Mouse (Mus musculus) neural tube, embryonic 12.5 days (tissue): ENCODE measurements around the gene Tbc1d22a. TPM values are rescaled to one million over a fixed set of nuclear protein-coding genes. Genes with fewer than 3 reads are reported as not detected.

Experiments used
- ATAC-seq: fragments of 200-750 bp; cut with Nextera tagmentation; 2 replicates; pipeline ENCODE4 v1.8.0; 2017; ENCODE audit warnings: low read depth, mild to moderate bottlenecking, moderate TSS enrichment, moderate library complexity; ENCODE audit not compliant: low FRiP score
- H3K27ac ChIP-seq: fragments of 300-500 bp; sonication (generic); 2 replicates; pipeline ENCODE4 v1.5.1; 2016
- H3K27me3 ChIP-seq: fragments of 300-500 bp; sonication (generic); replicated peaks from 2 replicates; pipeline ENCODE4 v1.6.1; 2016; ENCODE audit warnings: mild to moderate bottlenecking
- H3K36me3 ChIP-seq: fragments of 300-500 bp; sonication (generic); 2 replicates; pipeline ENCODE4 v1.6.1; 2016; ENCODE audit warnings: mild to moderate bottlenecking
- H3K4me1 ChIP-seq: fragments of 300-500 bp; sonication (generic); 2 replicates; pipeline ENCODE4 v1.6.1; 2016
- H3K4me2 ChIP-seq: fragments of 300-500 bp; sonication (generic); replicated peaks from 2 replicates; pipeline ENCODE4 v1.6.1; 2016; ENCODE audit warnings: mild to moderate bottlenecking
- H3K4me3 ChIP-seq: fragments of 300-500 bp; sonication (generic); 2 replicates; pipeline ENCODE4 v1.5.1; 2016
- H3K9ac ChIP-seq: fragments of 300-500 bp; sonication (generic); 2 replicates; pipeline ENCODE4 v1.6.1; 2016; ENCODE audit warnings: mild to moderate bottlenecking
- H3K9me3 ChIP-seq: fragments of 300-500 bp; sonication (generic); 2 replicates; pipeline ENCODE4 v1.6.1; 2016; ENCODE audit warnings: mild to moderate bottlenecking
- WGBS: fragments of 180-500 bp; shearing (Covaris S2); methylation state at CpG from one replicate; pipeline ENCODE4 v1.1.7; 2016; 5-methylcytosine and 5-hydroxymethylcytosine counted together
- polyA plus RNA-seq: library from polyadenylated mRNA; unstranded; fragments of >200 nt; fragmentation: Nextera tagmentation; extraction: Ambion mirVana; gene quantifications from 2 replicates; pipeline ENCODE4 v1.2.1, GENCODE M21; 2016

The Tbc1d22a gene
- 12.6 and 13.6 TPM in 2 replicates for polyA plus RNA-seq

GRCm38 (mm10) chr15:86213753-86214548, at the start of gene Tbc1d22a:
Tbc1d22a (plus strand) TSS chr15:86214459.
- ATAC-seq = peak; percentile 89
- Histone ChIP-seq H3K36me3 (no peaks in the 10 kb centered on the region), H3K27me3 (no peaks in the 10 kb centered on the region), H3K27ac (peak within 1 kb of the TSS; percentile 74), H3K4me1 (peaks cover 27% of the 10 kb centered on the region), H3K9me3 (no peaks in the 10 kb centered on the region), H3K4me2 (peak within 1 kb of the TSS; percentile 99), H3K4me3 (peak within 1 kb of the TSS; percentile 89), H3K9ac (peak within 1 kb of the TSS; percentile 87)
- under 1% methylated on average over 64 of the region's 64 CpGs for WGBS

- WGBS = 79% methylated on average over 21 of the region's 21 CpGs
- ATAC-seq = no peak
Measured at GRCm38 (mm10) chr15:86164718-86165345, 49.4 kb upstream of the Tbc1d22a start.

GRCm38 (mm10) chr15:86165811-86166590, 48.3 kb upstream of the Tbc1d22a start:
- no peak for ATAC-seq
- H3K4me2 ChIP-seq = no peak overlapping the region
- H3K36me3 ChIP-seq = peaks cover 25% of the 10 kb centered on the region
- H3K4me3 ChIP-seq = no peak overlapping the region
- 89% methylated on average over 24 of the region's 24 CpGs for WGBS
- H3K27ac ChIP-seq = no peak overlapping the region
- H3K9me3 ChIP-seq = no peaks in the 10 kb centered on the region
- H3K9ac ChIP-seq = no peak overlapping the region
- H3K4me1 ChIP-seq = peaks cover 14% of the 10 kb centered on the region
- H3K27me3 ChIP-seq = no peaks in the 10 kb centered on the region

More at GRCm38 (mm10) chr15:86164718-86165345, 49.4 kb upstream of the Tbc1d22a start:
- H3K4me3 ChIP-seq = no peak overlapping the region
- no peak overlapping the region for H3K4me2 ChIP-seq
- peaks cover 26% of the 10 kb centered on the region for H3K36me3 ChIP-seq
- no peaks in the 10 kb centered on the region for H3K9me3 ChIP-seq
- no peak overlapping the region for H3K27ac ChIP-seq
- H3K27me3 ChIP-seq = no peaks in the 10 kb centered on the region
- no peak overlapping the region for H3K9ac ChIP-seq
- peaks cover 14% of the 10 kb centered on the region for H3K4me1 ChIP-seq

- peaks cover 14% of the 10 kb centered on the region for H3K4me1 ChIP-seq
- no peaks in the 10 kb centered on the region for H3K27me3 ChIP-seq
- no peak overlapping the region for H3K27ac ChIP-seq
- no peak overlapping the region for H3K4me2 ChIP-seq
- no peaks in the 10 kb centered on the region for H3K9me3 ChIP-seq
- peaks cover 14% of the 10 kb centered on the region for H3K36me3 ChIP-seq
- no peak overlapping the region for H3K4me3 ChIP-seq
- 96% methylated on average over 7 of the region's 7 CpGs for WGBS
- no peak overlapping the region for H3K9ac ChIP-seq
- ATAC-seq = no peak
Measured at GRCm38 (mm10) chr15:86167032-86167655, 47.1 kb upstream of the Tbc1d22a start.

GRCm38 (mm10) chr15:86167787-86168504, 46.3 kb upstream of the Tbc1d22a start:
- peaks cover 16% of the 10 kb centered on the region for H3K4me1 ChIP-seq
- H3K4me3 ChIP-seq = no peak overlapping the region
- WGBS = 86% methylated on average over 10 of the region's 10 CpGs
- no peak overlapping the region for H3K27ac ChIP-seq
- peaks cover 8% of the 10 kb centered on the region; the same call in 1 of the 2 replicates for H3K36me3 ChIP-seq
- no peaks in the 10 kb centered on the region for H3K27me3 ChIP-seq
- no peak for ATAC-seq
- no peak overlapping the region for H3K9ac ChIP-seq
- no peaks in the 10 kb centered on the region for H3K9me3 ChIP-seq
- H3K4me2 ChIP-seq = no peak overlapping the region

GRCm38 (mm10) chr15:86168505-86168867, 45.8 kb upstream of the Tbc1d22a start:
- Histone ChIP-seq H3K36me3 (peaks cover 8% of the 10 kb centered on the region; the same call in 1 of the 2 replicates), H3K9me3 (no peaks in the 10 kb centered on the region), H3K4me2 (no peak overlapping the region), H3K27me3 (no peaks in the 10 kb centered on the region), H3K4me1 (peaks cover 22% of the 10 kb centered on the region), H3K9ac (no peak overlapping the region), H3K4me3 (no peak overlapping the region), H3K27ac (no peak overlapping the region)
- WGBS = 33% methylated on average over 7 of the region's 7 CpGs
- no peak for ATAC-seq

- no peak overlapping the region for H3K27ac ChIP-seq
- no peaks in the 10 kb centered on the region for H3K27me3 ChIP-seq
- no peak overlapping the region for H3K9ac ChIP-seq
- H3K9me3 ChIP-seq = no peaks in the 10 kb centered on the region
- peaks cover 29% of the 10 kb centered on the region for H3K4me1 ChIP-seq
- 0 out of 2 replicates have a peak, but pooled peaks cover 2% of the 10 kb centered on the region for H3K36me3 ChIP-seq
- ATAC-seq = no peak
- no peak overlapping the region for H3K4me3 ChIP-seq
- WGBS = 84% methylated on average over 12 of the region's 12 CpGs
- no peak overlapping the region for H3K4me2 ChIP-seq
Measured at GRCm38 (mm10) chr15:86168941-86169816, 45.1 kb upstream of the Tbc1d22a start.

- WGBS = 68% methylated on average over 4 of the region's 4 CpGs
Measured at GRCm38 (mm10) chr15:86169817-86170110, 44.5 kb upstream of the Tbc1d22a start.

GRCm38 (mm10) chr15:86171316-86171715, 42.9 kb upstream of the Tbc1d22a start:
- 86% methylated on average over 12 of the region's 12 CpGs for WGBS
- H3K4me1 ChIP-seq = peaks cover 33% of the 10 kb centered on the region
- H3K4me2 ChIP-seq = no peak overlapping the region
- no peaks in the 10 kb centered on the region for H3K9me3 ChIP-seq
- no peak overlapping the region for H3K27ac ChIP-seq
- no peak overlapping the region for H3K9ac ChIP-seq
- H3K4me3 ChIP-seq = no peak overlapping the region
- no peaks in the 10 kb centered on the region for H3K36me3 ChIP-seq
- H3K27me3 ChIP-seq = no peaks in the 10 kb centered on the region
- ATAC-seq = no peak

More at GRCm38 (mm10) chr15:86169817-86170110, 44.5 kb upstream of the Tbc1d22a start:
- H3K4me1 ChIP-seq = peaks cover 29% of the 10 kb centered on the region
- no peaks in the 10 kb centered on the region for H3K27me3 ChIP-seq
- no peak for ATAC-seq
- H3K9me3 ChIP-seq = no peaks in the 10 kb centered on the region
- H3K36me3 ChIP-seq = no peaks in the 10 kb centered on the region
- H3K4me3 ChIP-seq = no peak overlapping the region
- H3K27ac ChIP-seq = no peak overlapping the region
- no peak overlapping the region for H3K4me2 ChIP-seq
- no peak overlapping the region for H3K9ac ChIP-seq

GRCm38 (mm10) chr15:86172124-86172523, 42.1 kb upstream of the Tbc1d22a start:
- WGBS = 68% methylated on average over 3 of the region's 3 CpGs
- no peak overlapping the region for H3K27ac ChIP-seq
- H3K4me2 ChIP-seq = no peak overlapping the region
- H3K9ac ChIP-seq = no peak overlapping the region
- H3K27me3 ChIP-seq = no peaks in the 10 kb centered on the region
- H3K4me3 ChIP-seq = no peak overlapping the region
- peaks cover 33% of the 10 kb centered on the region for H3K4me1 ChIP-seq
- ATAC-seq = no peak
- H3K36me3 ChIP-seq = no peaks in the 10 kb centered on the region
- H3K9me3 ChIP-seq = no peaks in the 10 kb centered on the region

GRCm38 (mm10) chr15:86172526-86172925, 41.7 kb upstream of the Tbc1d22a start:
- Histone ChIP-seq H3K4me1 (peaks cover 33% of the 10 kb centered on the region), H3K9me3 (no peaks in the 10 kb centered on the region), H3K9ac (no peak overlapping the region), H3K27me3 (no peaks in the 10 kb centered on the region), H3K27ac (no peak overlapping the region), H3K4me2 (no peak overlapping the region), H3K4me3 (no peak overlapping the region), H3K36me3 (no peaks in the 10 kb centered on the region)
- ATAC-seq = no peak
- 93% methylated on average over 6 of the region's 6 CpGs for WGBS
